Mouse (Mus musculus) CH12.LX (cell line): ENCODE data around the gene Begain. TPM values are rescaled to one million over a fixed set of nuclear protein-coding genes. Genes with fewer than 3 reads are reported as not detected.

Source experiments
- DNase-seq: peaks from one replicate; pipeline ENCODE4 v3.0.0-alpha.2; 2013; ENCODE audit errors: extremely low read depth
- H3K27ac ChIP-seq: 2 replicates; pipeline ENCODE4 v1.5.1; 2012; ENCODE audit warnings: low read depth, mild to moderate bottlenecking, control low read depth, moderate library complexity; ENCODE audit not compliant: insufficient read depth
- H3K27me3 ChIP-seq: replicated peaks from 2 replicates; pipeline ENCODE3; 2012; ENCODE audit warnings: inconsistent platforms
- H3K36me3 ChIP-seq, 2 experiments: replicated peaks in 1 of 2; 2 replicates each; pipeline versions ENCODE3 to v1.6.1; 2012; ENCODE audit warnings: inconsistent platforms in 1 of 2, low read length in 1 of 2, mild to moderate bottlenecking in 1 of 2, mixed read lengths in 1 of 2, moderate library complexity in 1 of 2; ENCODE audit not compliant: control insufficient read depth in 1 of 2, insufficient read depth in 1 of 2
- H3K4me1 ChIP-seq, 2 experiments: 2 replicates each; pipeline ENCODE4 v1.6.1; 2012; ENCODE audit warnings: inconsistent platforms in 1 of 2, moderate library complexity in 1 of 2; ENCODE audit not compliant: insufficient read depth in 2 of 2, control insufficient read depth in 1 of 2
- H3K4me2 ChIP-seq: 2 replicates; pipeline ENCODE4 v1.6.1; 2012; ENCODE audit warnings: low read depth, mild to moderate bottlenecking, control low read depth; ENCODE audit not compliant: poor library complexity, insufficient read depth, severe bottlenecking
- H3K4me3 ChIP-seq, 3 experiments: fragments of 150-350 bp in 1 of 3; sonication (generic) in 1 of 3; replicated peaks in 1 of 3; 2 replicates each; pipeline versions ENCODE3 to v1.5.1; 2011 to 2012; ENCODE audit warnings: low read depth in 2 of 3, low read length in 2 of 3, mild to moderate bottlenecking in 2 of 3, moderate library complexity in 2 of 3, control low read depth in 1 of 3, improper control_type of control experiment in 1 of 3, inconsistent platforms in 1 of 3, mixed read lengths in 1 of 3; ENCODE audit not compliant: poor library complexity in 1 of 3
- H3K79me2 ChIP-seq: replicated peaks from 2 replicates; pipeline ENCODE4 v1.6.1; 2012; ENCODE audit warnings: mild to moderate bottlenecking, moderate library complexity; ENCODE audit not compliant: control insufficient read depth, poor library complexity, insufficient read depth, severe bottlenecking; ENCODE audit errors: extremely low read depth
- H3K9ac ChIP-seq: 2 replicates; pipeline ENCODE4 v1.6.1; 2012; ENCODE audit warnings: low read depth, mild to moderate bottlenecking, control low read depth, moderate library complexity; ENCODE audit not compliant: insufficient read depth
- H3K9me3 ChIP-seq: replicated peaks from 2 replicates; pipeline ENCODE3; 2012; ENCODE audit warnings: low read length, inconsistent platforms, mixed read lengths
- BHLHE40 ChIP-seq: IDR thresholded peaks from 2 replicates; pipeline ENCODE4 v1.6.1; 2011; ENCODE audit warnings: mild to moderate bottlenecking, low read depth, low read length, improper control_type of control experiment
- CHD1 ChIP-seq: IDR thresholded peaks from 2 replicates; pipeline ENCODE4 v1.6.1; 2012; ENCODE audit warnings: low read depth, low read length, improper control_type of control experiment, inconsistent platforms
- CHD2 ChIP-seq: IDR thresholded peaks from 2 replicates; pipeline ENCODE4 v1.6.1; 2011; ENCODE audit warnings: low read length, improper control_type of control experiment
- CTCF ChIP-seq, 2 experiments: IDR thresholded peaks in 1 of 2; conservative IDR thresholded peaks in 1 of 2; 2 replicates each; pipeline ENCODE4 v1.5.1; 2011 to 2012; ENCODE audit warnings: low read depth in 2 of 2, low read length in 2 of 2, improper control_type of control experiment in 1 of 2, inconsistent platforms in 1 of 2, mild to moderate bottlenecking in 1 of 2, moderate library complexity in 1 of 2
- EP300 ChIP-seq: IDR thresholded peaks from 2 replicates; pipeline ENCODE4 v1.6.1; 2011; ENCODE audit warnings: low read length, improper control_type of control experiment
- HCFC1 ChIP-seq: IDR thresholded peaks from 2 replicates; pipeline ENCODE4 v1.6.1; 2012; ENCODE audit warnings: low read depth, mild to moderate bottlenecking, inconsistent platforms, low read length, improper control_type of control experiment
- IRF4 ChIP-seq: IDR thresholded peaks from 2 replicates; pipeline ENCODE4 v1.6.1; 2014; ENCODE audit warnings: low read depth, mild to moderate bottlenecking, inconsistent platforms, low read length, improper control_type of control experiment
- JUN ChIP-seq: IDR thresholded peaks from 2 replicates; pipeline ENCODE4 v1.6.1; 2011; ENCODE audit warnings: low read depth, mild to moderate bottlenecking, low read length, improper control_type of control experiment, moderate library complexity; ENCODE audit not compliant: insufficient read depth
- JUND ChIP-seq: conservative IDR thresholded peaks from 2 replicates; pipeline ENCODE4 v1.6.1; 2011; ENCODE audit warnings: low read depth, low read length, improper control_type of control experiment
- KAT2A ChIP-seq: IDR thresholded peaks from 2 replicates; pipeline ENCODE4 v1.6.1; 2012; ENCODE audit warnings: low read length, improper control_type of control experiment, inconsistent platforms; ENCODE audit not compliant: insufficient replicate concordance
- MAFK ChIP-seq: IDR thresholded peaks from 2 replicates; pipeline ENCODE4 v1.6.1; 2011; ENCODE audit warnings: low read length, improper control_type of control experiment; ENCODE audit not compliant: insufficient replicate concordance
- MAX ChIP-seq: IDR thresholded peaks from 2 replicates; pipeline ENCODE4 v1.6.1; 2011; ENCODE audit warnings: low read length, improper control_type of control experiment
- MXI1 ChIP-seq: IDR thresholded peaks from 2 replicates; pipeline ENCODE4 v1.6.1; 2011; ENCODE audit warnings: mild to moderate bottlenecking, low read depth, low read length, improper control_type of control experiment
- NELFE ChIP-seq: IDR thresholded peaks from 2 replicates; pipeline ENCODE4 v1.6.1; 2011; ENCODE audit warnings: low read depth, low read length, improper control_type of control experiment
- PAX5 ChIP-seq: IDR thresholded peaks from 2 replicates; pipeline ENCODE4 v1.6.1; 2012; ENCODE audit warnings: low read length, inconsistent platforms, mixed read lengths
- POLR2A ChIP-seq: IDR thresholded peaks from 2 replicates; pipeline ENCODE4 v1.6.1; 2011; ENCODE audit warnings: low read depth, mild to moderate bottlenecking, improper control_type of control experiment, low read length
- RAD21 ChIP-seq: IDR thresholded peaks from 2 replicates; pipeline ENCODE4 v1.6.1; 2011; ENCODE audit warnings: low read depth, mild to moderate bottlenecking, low read length, improper control_type of control experiment, moderate library complexity
- SMC3 ChIP-seq: IDR thresholded peaks from 2 replicates; pipeline ENCODE4 v1.6.1; 2011; ENCODE audit warnings: low read depth, low read length, improper control_type of control experiment
- TBP ChIP-seq: conservative IDR thresholded peaks from 2 replicates; pipeline ENCODE4 v1.6.1; 2011; ENCODE audit warnings: low read depth, low read length, improper control_type of control experiment
- UBTF ChIP-seq: IDR thresholded peaks from 2 replicates; pipeline ENCODE4 v1.6.1; 2012; ENCODE audit warnings: low read depth, mild to moderate bottlenecking, inconsistent platforms, low read length, improper control_type of control experiment, moderate library complexity
- USF1 ChIP-seq: IDR thresholded peaks from 2 replicates; pipeline ENCODE4 v1.6.1; 2014; ENCODE audit warnings: low read depth, mild to moderate bottlenecking, inconsistent platforms, low read length, improper control_type of control experiment
- ZMIZ1 ChIP-seq: IDR thresholded peaks from 2 replicates; pipeline ENCODE4 v1.6.1; 2012; ENCODE audit warnings: low read depth, mild to moderate bottlenecking, inconsistent platforms, low read length, improper control_type of control experiment
- dilution Hi-C: fragments of 300-500 bp; cut with MboI; formaldehyde crosslinking; loops from 2 replicates; pipeline ENCODE4 v1.14.3; 2020; ENCODE audit warnings: low sequenced_read_pairs; ENCODE audit not compliant: extremely low pct_unique_long_range_greater_than_20kb, extremely low pct_ligation_motif_present
- in situ Hi-C: fragments of 300-500 bp; cut with MboI; formaldehyde crosslinking; loops from 3 replicates; pipeline ENCODE4 v1.14.3; 2019; ENCODE audit warnings: low sequenced_read_pairs, low pct_ligation_motif_present, low pct_unique_long_range_greater_than_20kb, mixed read lengths
- polyA plus RNA-seq: library from polyadenylated mRNA; unstranded; fragments of >175 nt; gene quantifications from 2 replicates; pipeline ENCODE4 v1.2.1, GENCODE M21; 2012; ENCODE audit warnings: low read depth; ENCODE audit not compliant: insufficient read length
- total RNA-seq, 2 experiments: library from RNA; depleted of rRNA; stranded (reverse); fragments of 300-350 nt in 1 of 2; fragments of >200 nt in 1 of 2; gene quantifications; 2 replicates each; pipeline ENCODE4 v1.2.3; 2012 to 2014

Begain gene
- total and polyA plus RNA-seq, 3 experiments, result 0.08 to 0.89 TPM; not detected in 1

DNA sequence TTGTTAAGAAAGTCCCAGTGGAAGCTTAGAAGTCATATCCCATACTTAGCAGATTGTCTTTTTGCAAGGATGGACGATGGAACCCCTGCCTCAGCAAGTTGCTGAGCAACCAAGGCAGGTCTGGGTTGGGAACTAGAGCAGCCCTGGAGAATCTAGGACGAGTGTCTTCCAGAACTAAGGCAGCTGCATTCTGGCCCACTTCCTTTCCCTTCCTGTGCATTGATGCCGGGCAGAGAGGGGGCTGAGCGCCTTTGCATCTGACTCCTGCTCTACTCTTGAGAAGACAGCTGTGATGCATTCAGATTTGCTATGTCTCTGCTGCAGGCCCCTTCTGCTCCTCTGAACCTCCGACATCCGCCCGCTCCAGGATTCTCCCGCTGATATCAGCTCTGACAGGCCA lies 70.8 kb downstream of the Begain start:
- H3K36me3 ChIP-seq, result peaks cover 0 to 30% of the 10 kb centered on the region in 2 experiments
- H3K9me3 ChIP-seq, result no peaks in the 10 kb centered on the region
- DNase-seq, result no peak
- TF ChIP-seq RAD21, result no peak
- TF ChIP-seq KAT2A, result no peak
- TF ChIP-seq NELFE, result no peak
- TF ChIP-seq UBTF, result no peak
- no peak for TF ChIP-seq JUND
- no peak for TF ChIP-seq MXI1
- no peak for TF ChIP-seq TBP
- TF ChIP-seq ZMIZ1, result no peak
- TF ChIP-seq CHD2, result no peak
- no peak for TF ChIP-seq SMC3
- no peak for TF ChIP-seq CHD1
- no peak for TF ChIP-seq PAX5
- no peak for TF ChIP-seq MAFK
- no peak for TF ChIP-seq JUN
- no peak for TF ChIP-seq CTCF (conservative IDR thresholded peaks at IDR 0.05 in 1 of 2, IDR thresholded peaks at IDR 0.05 in 1 of 2; ENCODE audit: low read depth in 2 of 2, low read length in 2 of 2)
- TF ChIP-seq MAX, result no peak
- H3K79me2 ChIP-seq, result no peaks in the 10 kb centered on the region
- no peak overlapping the region for H3K4me3 ChIP-seq
- in situ Hi-C loops (no loop called here), dilution Hi-C loops (no loop called here)
- no peak overlapping the region for H3K4me2 ChIP-seq
- H3K27me3 ChIP-seq, result no peaks in the 10 kb centered on the region
- no peak overlapping the region for H3K9ac ChIP-seq
- H3K4me1 ChIP-seq, result no peaks in the 10 kb centered on the region
- no peak overlapping the region for H3K27ac ChIP-seq

DNA sequence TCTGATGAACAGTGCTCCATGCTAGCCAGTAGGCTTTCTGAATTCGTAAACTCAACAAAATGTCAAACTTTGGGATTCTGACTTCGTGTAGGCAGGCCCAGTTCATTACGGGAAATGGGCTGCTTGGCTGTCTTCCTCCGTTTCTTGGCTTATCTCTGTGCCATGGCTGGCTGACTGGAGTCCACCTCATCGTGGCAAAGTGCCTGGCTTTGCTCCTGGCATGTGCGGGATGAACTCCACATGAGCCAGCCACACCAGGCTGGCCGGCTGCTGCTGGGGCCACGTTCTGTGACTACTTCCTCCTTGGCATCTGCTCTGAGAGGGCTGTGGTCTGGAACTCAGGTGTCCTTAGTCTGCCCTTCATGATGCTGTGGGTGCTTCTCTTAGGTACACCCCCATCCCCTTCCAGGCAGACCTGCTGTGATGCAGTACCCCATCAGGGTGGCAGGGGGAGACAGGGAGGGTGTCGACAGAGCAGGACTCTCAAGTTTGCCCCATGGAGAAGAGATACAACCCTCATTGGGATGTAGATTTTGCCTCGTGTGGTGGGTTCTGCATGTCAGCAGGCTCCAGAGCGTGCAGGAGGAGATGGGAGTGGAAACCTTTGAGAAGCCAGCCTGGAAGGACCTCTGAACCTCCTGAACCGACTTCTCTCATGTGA lies 71.9 kb downstream of the Begain start:
- Histone ChIP-seq H3K79me2 (no peaks in the 10 kb centered on the region), H3K27ac (no peak overlapping the region), H3K9me3 (no peaks in the 10 kb centered on the region), H3K4me2 (no peak overlapping the region), H3K4me3 (no peak overlapping the region), H3K27me3 (no peaks in the 10 kb centered on the region), H3K36me3 (peaks cover 0 to 33% of the 10 kb centered on the region in 2 experiments), H3K9ac (no peak overlapping the region), H3K4me1 (peaks cover 0 to 9% of the 10 kb centered on the region in 2 experiments; a peak in 2 of 4 replicates)
- in situ Hi-C loops, result no loop called here
- TF ChIP-seq HCFC1 (no peak), JUND (no peak), USF1 (no peak), POLR2A (no peak), IRF4 (no peak), RAD21 (no peak), BHLHE40 (no peak), EP300 (no peak)
- no peak for DNase-seq
- dilution Hi-C loops, result no loop called here
